Mouse (Mus musculus) CD4-positive helper T cell, adult 2 months (primary cell): ENCODE measurements around the gene Gm42791.
A peak's percentile ranks its signal among the peaks of the same experiment; 100 is the strongest.

Experiments used
- DNase-seq: peaks from one replicate; pipeline ENCODE4 v3.0.0-alpha.2; 2012; ENCODE audit warnings: low read depth, missing footprints, low spot score

Gene Gm42791

DNA sequence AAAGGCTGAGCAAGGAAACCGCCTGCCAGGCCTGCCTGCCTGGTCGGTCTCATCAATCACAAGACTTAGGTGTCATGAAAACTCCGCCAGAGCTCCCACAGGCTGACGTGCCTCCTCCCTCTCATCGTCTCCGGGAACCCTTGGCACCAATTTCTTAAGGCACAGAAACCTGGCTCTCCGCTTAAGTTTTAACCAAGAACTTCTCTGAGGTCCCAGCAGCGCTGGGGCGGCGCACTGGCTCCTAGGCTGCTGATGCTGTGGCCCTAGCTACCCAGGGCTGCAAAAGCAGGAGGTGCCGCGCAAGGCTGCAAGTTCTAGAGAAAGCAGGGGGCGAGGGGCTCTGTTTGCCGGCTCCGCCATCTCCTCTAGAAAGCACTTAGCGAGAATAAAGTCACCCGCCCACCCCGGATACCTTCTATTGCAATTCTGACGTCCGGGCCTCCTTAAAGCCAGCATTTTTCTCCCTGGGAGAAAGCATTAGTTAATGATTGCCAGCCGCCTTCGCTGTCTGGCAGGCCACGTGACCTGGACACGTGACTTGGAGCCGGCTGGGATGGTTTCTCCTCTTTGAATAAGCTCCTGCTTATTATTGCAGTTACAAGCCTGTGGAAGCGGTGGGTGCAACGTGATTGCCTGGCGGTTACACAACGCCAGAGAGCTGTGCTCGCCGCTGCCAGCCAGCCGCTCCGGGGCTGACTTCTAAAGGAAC is at the start of gene Gm42791:
Gene Gm42791 (minus strand): TSS at position 442 of the 709 bp plus-strand sequence.
- peak; percentile 44 for DNase-seq

DNA sequence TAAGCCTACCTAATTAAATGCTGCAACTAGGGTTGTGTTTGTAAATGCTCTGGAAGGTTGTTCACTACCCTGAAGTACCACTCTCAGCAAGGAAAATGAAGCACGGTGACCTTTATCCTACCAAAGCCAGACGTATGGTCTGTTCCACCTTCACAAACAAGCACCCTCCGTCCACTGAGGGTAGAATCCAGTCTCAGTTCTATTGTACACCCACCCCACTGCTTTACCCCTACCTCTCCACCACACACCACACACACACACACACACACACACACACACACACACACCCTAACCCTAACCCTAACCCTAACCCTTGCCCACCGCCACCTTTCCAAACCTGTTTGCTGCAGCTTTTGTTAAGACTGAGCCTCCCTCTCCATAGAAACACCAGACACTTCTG is 49.1 kb upstream of the Gm42791 start:
- DNase-seq: no peak

DNA sequence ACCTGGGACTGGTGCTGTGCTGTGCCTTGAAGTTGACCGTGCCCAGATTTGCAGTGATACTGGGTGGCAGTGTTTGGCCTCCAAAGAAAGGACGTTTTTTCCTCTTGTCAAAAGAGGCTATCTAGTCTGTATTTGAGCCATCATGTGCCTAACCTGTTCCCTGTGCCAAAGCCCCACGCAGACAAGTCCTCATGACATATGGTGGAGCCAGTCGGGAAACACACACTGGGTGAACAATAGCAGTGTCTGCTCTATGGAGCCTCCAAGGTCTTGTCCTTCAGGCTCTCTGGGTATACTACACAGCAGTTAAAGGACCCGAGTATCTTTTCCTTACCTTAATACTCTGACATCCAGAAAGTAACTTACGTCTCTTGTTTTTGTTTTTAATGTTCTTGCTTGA is 48.3 kb upstream of the Gm42791 start:
- DNase-seq: no peak

DNA sequence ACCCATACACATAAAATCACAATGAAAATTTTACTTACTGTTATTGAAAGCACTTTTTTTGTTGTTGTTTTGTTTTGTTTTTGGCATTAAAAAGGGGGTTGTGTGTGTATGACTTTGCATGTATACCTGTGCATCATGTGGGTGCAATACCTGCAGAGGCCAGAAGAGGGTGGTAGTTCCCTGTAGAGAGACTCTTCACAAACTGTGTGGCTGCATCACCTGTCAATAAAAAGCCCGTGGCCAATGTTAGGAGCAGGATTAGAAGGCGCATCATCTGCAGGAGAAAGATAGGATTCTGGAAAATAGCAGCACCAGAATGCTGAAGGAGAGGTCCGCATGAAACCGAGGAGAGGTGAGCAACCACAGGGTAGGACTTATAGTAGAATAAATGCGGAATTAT is 44.9 kb upstream of the Gm42791 start:
- DNase-seq: peak; percentile 46

DNA sequence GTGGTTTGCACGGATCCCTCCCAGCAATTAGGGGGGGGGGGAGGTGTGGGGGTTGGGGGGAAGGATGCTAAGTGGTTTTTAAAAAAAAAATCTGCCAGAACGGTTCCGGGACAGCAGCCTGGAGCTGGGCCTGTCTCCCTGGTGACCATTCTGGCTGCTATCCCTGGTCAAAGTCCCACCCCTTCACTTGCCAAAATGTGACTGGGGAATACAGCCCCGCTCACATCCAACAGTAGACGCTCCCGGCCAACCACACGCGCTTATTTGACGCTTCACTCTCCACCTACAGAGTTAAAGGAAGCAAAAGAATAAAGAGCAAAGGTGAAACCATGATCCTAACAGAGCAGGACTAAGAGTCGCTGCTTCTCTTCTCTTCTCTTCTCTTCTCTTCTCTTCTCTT is 42.8 kb upstream of the Gm42791 start:
- no peak for DNase-seq

DNA sequence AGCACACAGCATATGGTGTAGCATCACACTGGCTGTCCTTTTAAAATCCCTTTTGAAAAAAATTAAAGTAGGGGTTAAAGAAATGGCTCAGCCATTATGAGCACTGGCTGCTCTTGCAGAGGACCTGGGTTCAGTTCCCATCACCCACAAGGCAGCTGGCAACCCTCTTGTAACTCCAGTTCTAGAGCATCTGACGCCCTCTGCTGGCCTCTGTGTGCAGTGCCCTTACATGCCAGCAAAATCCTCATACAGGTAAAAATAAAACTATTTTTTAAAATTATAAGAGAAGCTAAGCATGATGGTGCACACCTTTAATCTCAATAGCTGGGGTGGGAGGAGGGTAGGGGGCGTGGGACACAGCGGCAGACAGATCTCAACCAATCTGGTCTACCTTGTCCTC is 42.0 kb upstream of the Gm42791 start:
- DNase-seq: no peak

DNA sequence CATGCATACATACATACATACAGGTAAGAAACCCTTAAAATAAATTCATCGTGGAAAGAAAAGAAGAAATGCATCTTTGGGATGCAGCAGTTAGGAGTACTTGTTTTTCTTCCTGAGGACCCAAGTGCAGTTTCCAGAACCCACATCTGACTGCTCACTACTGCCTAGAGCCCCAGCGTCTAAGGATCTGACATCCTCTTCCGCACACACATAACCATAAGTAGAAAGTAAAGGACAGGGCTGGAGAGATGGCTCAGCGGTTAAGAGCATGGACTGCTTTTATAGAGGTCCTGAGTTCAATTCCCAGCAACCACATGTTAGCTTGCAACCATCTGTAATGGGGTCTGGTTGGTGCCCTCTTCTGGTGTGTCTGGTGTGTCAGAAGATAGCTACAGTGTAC is 37.5 kb upstream of the Gm42791 start:
- DNase-seq: no peak

DNA sequence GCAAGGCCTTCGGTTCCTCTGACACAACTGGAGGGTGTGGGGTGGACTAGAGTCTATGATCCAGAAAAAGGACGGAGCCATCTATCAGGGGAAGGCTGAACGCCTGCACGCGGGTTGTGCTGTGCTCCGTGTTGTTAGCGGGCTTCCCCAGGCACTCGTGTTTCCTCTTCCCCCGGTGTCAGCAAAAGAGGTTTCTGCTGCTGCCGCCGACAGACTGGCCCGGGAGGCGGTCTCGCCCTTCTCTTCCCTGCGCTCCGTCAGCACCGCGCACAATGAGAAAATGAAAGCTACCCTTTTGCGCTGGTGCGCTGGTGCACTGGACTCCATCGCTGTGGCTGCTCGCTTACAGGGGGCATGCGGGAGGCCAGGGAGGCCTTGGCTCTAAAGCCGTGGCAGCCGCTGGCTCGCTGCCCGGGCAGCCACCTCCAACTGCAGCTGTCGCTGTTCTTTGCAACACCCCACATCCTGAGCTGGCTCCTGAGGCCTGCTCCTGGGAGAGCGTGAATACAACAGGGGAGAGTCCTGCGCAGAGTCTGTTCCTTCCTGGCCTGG is 36.3 kb upstream of the Gm42791 start:
- peak; percentile 77 for DNase-seq

DNA sequence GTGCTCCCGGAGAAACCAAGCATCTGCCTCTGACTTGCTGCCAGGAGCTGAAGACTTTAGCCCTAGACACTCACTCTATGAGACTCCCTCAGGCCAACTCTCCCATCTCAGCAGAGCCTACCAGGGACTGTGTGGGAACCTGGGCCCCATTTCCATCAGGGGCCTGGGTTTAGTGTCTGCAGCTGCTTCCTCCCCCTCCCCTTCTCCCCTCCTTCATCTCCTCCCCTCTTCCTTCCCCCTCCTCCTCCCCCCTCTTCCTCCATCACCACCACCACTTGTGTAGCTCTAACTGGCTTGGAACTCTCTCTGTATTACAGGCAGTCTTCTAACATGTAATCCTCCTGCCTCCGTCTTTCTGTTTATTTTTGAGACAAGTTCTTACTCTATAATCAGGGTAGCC is 35.2 kb upstream of the Gm42791 start:
- peak; percentile 40 for DNase-seq

DNA sequence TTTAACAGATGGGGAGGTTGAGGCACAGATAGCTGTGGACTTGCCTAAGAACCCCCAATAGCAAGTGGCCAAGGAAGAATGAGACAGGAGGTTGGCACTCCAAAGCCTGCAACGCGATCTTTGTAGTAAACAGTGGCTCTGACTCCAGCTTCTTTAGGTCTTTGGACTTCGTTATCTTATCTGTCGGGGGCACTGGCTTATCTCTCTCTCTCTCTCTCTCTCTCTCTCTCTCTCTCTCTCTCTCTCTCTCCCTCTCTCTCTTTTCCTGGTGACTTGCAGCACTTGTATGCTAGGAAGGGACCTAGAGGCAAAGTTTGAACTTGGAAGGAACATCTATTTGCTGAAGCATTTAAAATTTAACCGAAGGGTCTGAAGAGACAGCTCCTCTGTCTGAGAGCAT is 33.4 kb upstream of the Gm42791 start:
- DNase-seq: no peak

DNA sequence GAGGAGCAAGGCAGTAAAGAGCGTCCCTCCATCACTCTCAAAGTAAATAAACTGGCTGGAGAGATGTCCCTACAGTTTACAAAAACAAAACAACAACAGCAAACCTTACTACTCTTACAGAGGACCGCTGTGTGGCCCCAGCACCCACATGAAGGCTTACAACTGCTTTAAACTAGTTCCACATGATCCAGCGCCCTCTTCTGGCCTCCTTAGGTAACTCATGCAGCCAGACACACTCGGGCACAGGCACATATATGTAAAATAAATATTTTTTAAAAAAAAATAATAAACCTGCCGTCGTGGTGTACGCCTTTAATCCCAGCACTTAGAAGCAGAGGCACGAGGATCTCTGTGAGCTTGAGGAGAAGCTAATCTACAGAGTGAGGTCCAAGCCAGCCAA is 32.4 kb upstream of the Gm42791 start:
- no peak for DNase-seq

DNA sequence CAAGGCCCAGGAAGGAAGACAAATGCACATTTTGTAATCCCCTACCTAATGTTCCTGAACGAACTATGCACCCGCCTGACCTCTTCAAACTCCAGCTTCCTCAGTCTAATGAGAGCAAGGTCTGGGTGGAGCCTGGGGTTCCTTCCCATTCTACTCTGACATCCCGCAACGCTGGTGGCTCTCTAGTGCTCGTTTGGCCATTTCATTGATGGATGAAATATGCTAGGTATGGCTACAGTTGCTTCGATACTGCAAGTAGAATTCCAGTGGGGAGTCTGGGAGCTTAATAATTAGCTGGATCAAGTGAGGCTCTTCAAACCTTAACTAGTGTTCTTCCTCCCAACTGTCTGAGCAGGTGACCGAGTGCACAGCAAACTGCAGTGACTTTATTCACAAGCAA is 26.2 kb upstream of the Gm42791 start:
- no peak for DNase-seq

DNA sequence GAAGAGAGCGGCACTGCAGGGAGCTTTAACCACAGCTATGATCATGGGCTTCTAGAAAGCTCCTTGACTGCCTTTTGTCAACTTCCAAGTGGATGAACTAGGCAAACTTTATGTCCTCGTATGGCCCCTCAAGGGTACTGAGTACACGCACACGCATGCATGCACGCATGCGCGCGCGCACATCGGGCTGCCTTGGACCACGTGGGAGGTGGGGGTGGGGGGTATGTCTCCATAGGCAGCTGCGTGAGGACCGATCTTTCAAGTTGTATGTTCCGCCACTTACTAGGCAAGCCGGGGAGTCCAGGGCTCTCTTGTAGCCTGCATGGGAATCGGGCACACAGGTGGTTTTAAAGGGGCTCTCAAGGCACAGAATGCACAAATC is 25.7 kb upstream of the Gm42791 start:
- no peak for DNase-seq

DNA sequence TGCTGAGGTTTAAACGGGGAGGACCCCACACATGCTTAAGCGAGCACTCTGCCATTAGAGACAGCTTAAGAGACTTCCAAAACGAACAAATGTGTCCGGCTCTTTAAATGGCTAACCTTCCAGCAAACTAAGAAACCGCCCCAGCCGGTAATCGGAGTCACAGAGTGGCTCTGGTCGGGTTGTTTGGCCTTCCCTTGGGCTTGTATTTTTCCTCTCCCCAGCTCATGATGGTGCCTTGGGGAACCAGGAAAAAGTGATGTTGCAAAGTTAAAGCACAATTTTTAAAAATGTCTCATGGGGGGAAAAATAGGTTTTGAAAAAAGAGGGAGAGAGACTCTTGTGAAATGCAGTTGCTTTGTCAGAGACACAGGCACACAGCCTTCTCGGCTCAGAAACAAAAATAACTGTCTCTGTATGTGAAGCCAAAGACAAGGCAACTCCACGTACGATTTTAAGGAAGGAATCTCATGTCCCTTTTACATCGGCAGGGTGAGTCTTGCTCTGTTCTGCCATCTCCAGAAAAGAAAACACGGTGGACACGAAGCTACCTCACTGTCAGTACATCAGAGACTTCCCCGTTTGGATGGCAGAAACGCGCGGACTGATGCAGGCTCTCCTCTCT is 25.2 kb upstream of the Gm42791 start:
- no peak for DNase-seq

DNA sequence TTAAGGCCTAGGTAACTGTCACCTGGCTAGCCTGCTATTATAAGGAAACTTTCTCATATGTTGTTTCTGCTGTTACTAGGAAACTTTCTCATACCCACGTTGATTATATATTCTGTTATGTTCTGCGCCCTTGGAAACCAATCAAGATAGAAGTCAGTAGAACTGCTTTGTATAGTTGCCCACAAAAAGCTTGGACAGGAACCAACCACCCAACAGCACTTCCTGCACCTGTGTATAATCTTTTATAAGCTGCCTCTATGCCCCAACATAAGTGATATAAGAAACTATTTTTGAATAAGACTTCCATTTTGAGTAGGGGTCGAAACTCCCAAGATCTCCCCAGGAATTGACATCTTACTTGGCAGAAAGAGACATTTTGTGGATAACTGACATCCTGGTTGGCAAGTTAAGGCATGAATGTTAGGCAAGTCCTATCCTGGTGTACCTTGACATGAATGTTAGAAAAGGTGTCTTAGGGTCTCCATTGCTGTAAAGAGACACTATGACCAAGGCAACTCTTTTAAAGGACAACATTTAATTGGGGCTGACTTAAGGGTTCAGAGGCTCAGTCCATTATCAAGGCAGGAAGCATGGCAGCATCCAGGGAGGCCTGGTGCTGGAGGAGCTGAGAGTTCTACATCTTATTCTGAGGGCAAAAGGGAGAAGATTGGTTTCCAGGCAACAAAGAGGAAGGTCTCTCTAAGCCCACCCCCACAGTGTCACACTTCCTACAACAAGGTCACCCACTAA is 22.9 kb upstream of the Gm42791 start:
- peak; percentile 69 for DNase-seq

DNA sequence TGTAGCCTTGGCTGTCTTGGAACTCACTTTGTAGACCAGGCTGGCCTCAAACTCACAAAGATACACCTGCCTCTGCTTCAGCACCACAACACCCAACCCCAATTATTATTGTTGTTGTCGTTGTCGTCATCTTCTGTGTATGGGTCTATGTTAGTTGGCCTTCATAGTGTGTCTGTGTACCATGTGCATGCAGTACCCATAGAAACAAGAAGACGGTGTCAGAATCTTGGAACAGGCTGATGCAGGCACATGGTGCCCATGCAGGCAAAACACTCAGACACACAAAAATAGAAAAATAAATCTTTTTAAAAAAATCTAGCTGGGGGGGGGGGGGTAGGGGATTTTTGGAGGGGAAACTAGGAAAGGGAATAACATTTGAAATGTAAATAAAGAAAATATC is 22.2 kb upstream of the Gm42791 start:
- DNase-seq: no peak

DNA sequence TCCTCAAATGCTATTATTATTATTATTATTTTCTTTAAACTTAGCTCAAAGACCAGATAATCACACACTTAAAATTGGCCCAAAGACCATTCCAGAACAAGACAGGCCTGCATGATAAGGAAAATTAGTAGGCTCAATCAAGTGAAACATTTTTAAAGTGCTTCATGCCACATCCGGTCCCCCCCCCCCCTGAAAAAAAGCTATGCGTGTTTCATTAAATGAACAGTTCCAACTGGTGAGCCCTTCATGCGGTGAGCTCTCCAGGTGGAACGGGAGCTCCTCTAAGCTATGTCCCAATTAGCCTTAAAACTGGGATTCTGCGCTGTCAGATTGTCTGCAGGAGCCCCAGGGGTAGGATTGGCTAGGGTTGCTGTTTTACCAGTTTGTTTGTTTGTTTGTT is 21.3 kb upstream of the Gm42791 start:
- peak; percentile 59 for DNase-seq

DNA sequence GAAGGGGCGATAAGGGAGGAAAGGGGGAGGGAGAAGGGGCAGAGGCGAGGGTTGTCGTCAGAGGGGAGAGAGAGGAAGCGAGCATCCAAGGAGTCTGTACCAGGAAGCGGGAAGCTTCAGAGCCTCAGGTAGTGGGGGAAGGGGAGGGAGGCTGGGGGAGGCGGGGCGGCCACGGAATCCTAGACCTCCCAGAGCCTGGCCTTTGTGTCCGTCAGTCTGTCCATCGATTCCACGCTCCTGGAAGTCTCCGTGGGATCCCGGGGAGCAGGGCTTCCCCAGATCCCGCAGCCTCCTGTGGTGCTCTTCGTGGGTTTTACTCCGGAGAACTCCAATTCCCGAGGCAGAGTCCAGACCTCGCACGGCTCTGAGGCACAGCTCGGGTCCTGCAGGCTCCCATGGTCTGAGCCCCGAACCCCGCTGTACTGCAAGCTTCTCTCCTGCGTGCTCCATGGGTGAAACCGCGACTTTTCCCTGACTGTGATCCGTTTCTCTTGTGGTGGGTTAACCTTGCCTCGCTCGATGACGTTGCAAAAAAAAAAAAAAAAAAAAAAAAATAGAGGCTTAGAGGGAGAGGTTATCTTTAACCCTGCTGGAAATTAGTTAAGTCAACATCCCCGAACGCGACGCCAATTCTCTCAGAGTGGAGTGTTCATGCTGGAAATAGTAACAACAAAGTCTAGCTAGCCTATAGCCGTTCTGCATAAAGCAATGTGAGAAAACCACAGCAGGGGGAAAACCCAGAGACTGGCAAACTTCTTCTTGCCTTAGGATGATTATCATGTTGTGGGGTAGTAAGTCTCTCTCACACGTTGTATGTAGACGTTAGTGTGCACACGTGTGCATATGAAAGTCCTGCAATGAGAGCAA is 20.6 kb upstream of the Gm42791 start:
- peak; percentile 89 for DNase-seq

DNA sequence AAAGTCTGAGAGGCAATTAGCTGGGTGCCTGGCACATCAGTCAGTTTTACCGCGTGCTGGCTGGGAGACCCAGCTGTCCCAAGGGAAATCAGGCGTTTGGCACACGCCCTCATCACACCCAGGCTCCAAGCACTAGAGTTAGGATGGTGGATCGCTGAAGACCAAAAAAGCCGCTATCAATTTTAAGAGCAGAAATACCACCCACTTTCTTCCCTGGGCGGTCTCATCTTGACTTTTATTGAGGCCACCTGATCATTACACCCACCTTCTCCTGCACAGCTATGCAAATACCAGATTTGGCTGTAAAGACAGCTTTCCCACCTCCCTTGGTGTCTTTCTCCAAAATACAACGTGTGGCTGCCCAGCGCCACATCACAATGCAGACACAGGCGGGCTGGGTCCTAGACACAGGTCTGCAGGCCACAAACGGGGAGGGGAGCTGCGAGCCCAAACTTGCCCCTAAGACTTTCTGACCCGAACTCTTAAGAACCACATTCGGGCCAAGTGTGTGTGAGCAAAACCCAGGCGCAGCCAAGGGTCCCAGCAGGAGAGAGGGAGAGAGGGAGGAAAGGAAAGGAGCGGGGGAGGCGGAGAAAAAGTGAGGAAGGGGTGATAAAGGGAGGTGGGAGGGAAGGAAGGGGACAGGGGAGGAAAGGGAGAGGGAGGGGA is 19.8 kb upstream of the Gm42791 start:
- no peak for DNase-seq

DNA sequence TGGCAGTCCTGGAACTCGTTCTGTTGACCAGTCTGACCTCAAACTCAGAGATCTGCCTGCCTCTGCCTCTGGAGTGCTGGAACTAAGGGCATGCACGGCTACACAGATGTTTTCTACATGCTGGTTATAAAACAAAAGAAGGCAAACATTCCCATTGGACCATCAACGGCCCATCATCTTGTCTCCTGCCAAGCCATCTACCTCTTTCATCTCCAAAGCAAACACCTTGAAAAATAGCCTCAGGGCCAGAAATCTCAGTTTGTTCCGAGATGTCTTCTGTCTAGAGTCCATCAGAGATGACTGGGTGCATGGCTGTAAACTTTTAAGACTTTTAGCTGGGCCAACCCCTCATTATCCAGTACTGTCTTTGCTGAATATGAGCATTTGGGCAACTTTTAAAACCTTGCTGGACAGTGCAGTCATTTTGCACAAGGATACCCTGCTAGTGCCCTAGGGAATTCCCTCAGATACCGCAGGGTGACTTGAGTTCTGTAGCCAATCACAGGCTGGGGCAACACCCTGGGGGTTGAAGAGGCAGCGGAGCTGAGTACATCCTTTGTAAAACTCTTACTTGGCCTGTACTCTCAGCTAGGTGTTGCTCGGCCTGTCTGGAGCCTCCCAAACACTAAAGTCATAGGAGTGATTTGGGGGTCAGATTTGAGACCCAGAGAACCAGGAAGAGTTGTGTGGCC is 19.0 kb upstream of the Gm42791 start:
- no peak for DNase-seq

DNA sequence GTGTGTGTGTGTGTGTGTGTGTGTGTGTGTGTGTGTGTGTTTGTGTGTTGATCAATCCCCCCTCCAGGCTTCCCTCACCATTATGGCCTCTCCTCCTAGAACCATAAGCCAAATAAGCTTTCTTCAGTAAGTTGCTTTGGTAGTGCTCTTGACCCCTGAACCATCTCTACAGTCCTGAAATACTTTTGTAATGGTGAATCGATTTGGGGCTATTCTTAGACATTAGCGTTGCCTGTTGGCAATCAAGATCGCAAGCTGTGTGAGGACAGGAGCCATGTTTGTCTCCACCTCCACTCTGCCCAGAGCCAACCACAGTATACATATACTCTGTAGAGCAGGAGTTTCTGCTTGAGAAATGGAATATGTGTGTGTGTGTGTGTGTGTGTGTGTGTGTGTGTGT is 14.2 kb upstream of the Gm42791 start:
- DNase-seq: no peak
